ENCODE assay signal across 8 mouse cellular contexts in the genomic region with DNA sequence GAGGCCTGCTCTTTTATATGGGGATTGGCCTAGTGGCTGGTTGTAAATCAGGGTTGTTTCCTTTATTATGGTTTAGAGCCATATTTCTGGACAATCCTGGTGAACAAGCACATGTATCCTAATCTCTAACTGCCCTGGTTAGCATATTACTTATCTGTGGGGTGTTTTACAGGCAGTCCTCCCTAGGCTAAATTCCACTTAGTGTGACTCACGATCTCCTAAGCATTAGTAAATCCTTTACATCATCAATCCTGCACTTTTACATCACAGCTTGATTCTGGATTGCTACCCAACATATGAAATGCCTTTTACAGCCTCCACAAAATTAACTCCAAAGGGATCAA. TPM values are rescaled to one million over a fixed set of nuclear protein-coding genes. Genes with fewer than 3 reads are reported as not detected.
DNase-seq lines count a peak whose midpoint lies in the region; ATAC-seq lines count a peak whose summit lies in the region.

No protein-coding gene starts in this region.

- no peak for ATAC-seq in CD4-positive, CD25-positive, alpha-beta regulatory T cell, adult 4 months
- ATAC-seq in liver, embryonic 12.5 days, result no peak

- peak overlapping the region; percentile 73 for H3K4me2 ChIP-seq in liver, embryonic 12.5 days

- peaks cover 24% of the 10 kb centered on the region for H3K4me1 ChIP-seq in liver, embryonic 12.5 days

- peak overlapping the region; percentile 74; the same call in 1 of the 2 replicates for H3K27ac ChIP-seq in liver, embryonic 12.5 days

- H3K9ac ChIP-seq in liver, embryonic 12.5 days, result peak overlapping the region; percentile 78

- peak; percentile 45 for DNase-seq in CD4-positive, CD25-positive, alpha-beta regulatory T cell, adult 2 months (ENCODE audit: low read depth, low spot score)
- peak; percentile 20 for DNase-seq in thymus, postnatal 0 days (ENCODE audit: low spot score)
- no peak for DNase-seq in thymus, adult 18-20 months
- no peak for DNase-seq in urinary bladder, postnatal 25 days (ENCODE audit: low spot score)
- no peak for DNase-seq in layer of hippocampus, adult 8-10 months (ENCODE audit: low spot score in 2 of 2)
- DNase-seq in adrenal gland, adult (ENCODE audit: inconsistent age in 2 of 2, low spot score in 1 of 2), result no peak

- WGBS in liver, embryonic 12.5 days (ENCODE audit: insufficient replicate concordance), result 4% methylated on average over 1 of the region's 1 CpGs

- peak overlapping the region; percentile 73 for H3K4me3 ChIP-seq in liver, embryonic 12.5 days

- H3K9me3 ChIP-seq in liver, embryonic 12.5 days (replicated peaks), result no peaks in the 10 kb centered on the region

- peaks cover 18% of the 10 kb centered on the region for H3K36me3 ChIP-seq in liver, embryonic 12.5 days

- H3K27me3 ChIP-seq in liver, embryonic 12.5 days (replicated peaks), result no peaks in the 10 kb centered on the region

RNA-seq across cellular contexts. Expression of a gene that starts 31.1 kb away (rescaled TPM):
- 10 to 100 TPM; 25.1 to 28.0 TPM for polyA plus RNA-seq in CD4-positive, CD25-positive, alpha-beta regulatory T cell, adult 4 months (2017; shearing (Covaris generic))
- polyA plus RNA-seq in thymus, postnatal 0 days (2015; fragmentation: Nextera tagmentation; extraction: Ambion mirVana), result 10.9 and 14.5 TPM in 2 replicates
- 3.8 and 4.1 TPM in 2 replicates for polyA plus RNA-seq in liver, embryonic 12.5 days (2016; fragmentation: Nextera tagmentation; extraction: Ambion mirVana)
- 10 to 100 TPM; 19.4 to 22.4 (median 21.1) TPM for total RNA-seq in layer of hippocampus, adult 8-10 months (2022)

Comparison
In these comparisons a context has a peak if more than half of its experiments do, and no peak if none do; other contexts are left out.
1. DNase-seq: peak in CD4-positive, CD25-positive, alpha-beta regulatory T cell, adult 2 months (single experiment) and thymus, postnatal 0 days (single experiment); none in thymus, adult 18-20 months (0 of 2), urinary bladder, postnatal 25 days (single experiment), layer of hippocampus, adult 8-10 months (0 of 2) and adrenal gland, adult (0 of 2).